Mouse (Mus musculus) ES-Bruce4 (cell line): Measurements from ENCODE around the gene Arhgap29.

Experiments
- CTCF ChIP-seq: IDR thresholded peaks from one replicate; pipeline ENCODE4 v1.8.1; 2011; ENCODE audit warnings: low read depth, low read length
- POLR2A ChIP-seq: IDR thresholded peaks from one replicate; pipeline ENCODE4 v1.8.1; 2011; ENCODE audit warnings: low read length; ENCODE audit not compliant: insufficient read depth

- no peak for TF ChIP-seq POLR2A
- TF ChIP-seq CTCF, result no peak
Measured at GRCm38 (mm10) chr3:121913476-121913875, 38.9 kb upstream of the Arhgap29 start.
